Mouse (Mus musculus): ENCODE results near the gene Vat1. TPM values are rescaled to one million over a fixed set of nuclear protein-coding genes. Genes with fewer than 3 reads are reported as not detected.
"Not testable (repeated sequence)": the region's sequence is repeated elsewhere in the genome, so short reads cannot be mapped to it uniquely, and the experiment has no call there.

Vat1 gene
- polyA plus RNA-seq, 1 experiment = 94.2 TPM

GRCm38 (mm10) chr11:101457631-101458030, 8.4 kb downstream of the Vat1 start:
- Histone ChIP-seq H3K4me3 (replicated peaks) (no peak overlapping the region), H3K9me3 (no peaks in the 10 kb centered on the region), H3K4me1 (peaks cover 15% of the 10 kb centered on the region), H3K36me3 (replicated peaks; ENCODE audit: low read length) (peaks cover 84% of the 10 kb centered on the region), H3K27me3 (replicated peaks) (peaks cover 2% of the 10 kb centered on the region)
- TF ChIP-seq FLI1 (IDR thresholded peaks at IDR 0.05; ENCODE audit: low read length) = no peak
- no peak for TF ChIP-seq GATA1 (IDR thresholded peaks at IDR 0.05; ENCODE audit: borderline replicate concordance, low read length)

- Histone ChIP-seq H3K27me3 (replicated peaks) (no peaks in the 10 kb centered on the region), H3K4me3 (replicated peaks) (no peak overlapping the region), H3K4me1 (peaks cover 24% of the 10 kb centered on the region), H3K9me3 (no peaks in the 10 kb centered on the region), H3K36me3 (replicated peaks; ENCODE audit: low read length) (peaks cover 74% of the 10 kb centered on the region)
- TF ChIP-seq FLI1 (IDR thresholded peaks at IDR 0.05; ENCODE audit: low read length) (no peak), GATA1 (IDR thresholded peaks at IDR 0.05; ENCODE audit: borderline replicate concordance, low read length) (no peak)
Observed at GRCm38 (mm10) chr11:101455627-101456026, 10.4 kb downstream of the Vat1 start.

- H3K27me3 ChIP-seq (replicated peaks) = no peaks in the 10 kb centered on the region
- H3K4me1 ChIP-seq = peaks cover 31% of the 10 kb centered on the region
- peaks cover 64% of the 10 kb centered on the region for H3K36me3 ChIP-seq (replicated peaks; ENCODE audit: low read length)
- no peaks in the 10 kb centered on the region for H3K9me3 ChIP-seq
- no peak for TF ChIP-seq FLI1 (IDR thresholded peaks at IDR 0.05; ENCODE audit: low read length)
- no peak for TF ChIP-seq GATA1 (IDR thresholded peaks at IDR 0.05; ENCODE audit: borderline replicate concordance, low read length)
- H3K4me3 ChIP-seq (replicated peaks) = no peak overlapping the region
Observed at GRCm38 (mm10) chr11:101454702-101455101, 11.3 kb downstream of the Vat1 start.

- peaks cover 45% of the 10 kb centered on the region for H3K4me1 ChIP-seq
- no peaks in the 10 kb centered on the region for H3K27me3 ChIP-seq (replicated peaks)
- H3K36me3 ChIP-seq (replicated peaks; ENCODE audit: low read length) = peaks cover 40% of the 10 kb centered on the region
- H3K4me3 ChIP-seq (replicated peaks) = no peak overlapping the region
- H3K9me3 ChIP-seq = no peaks in the 10 kb centered on the region
- no peak for TF ChIP-seq FLI1 (IDR thresholded peaks at IDR 0.05; ENCODE audit: low read length)
- TF ChIP-seq GATA1 (IDR thresholded peaks at IDR 0.05; ENCODE audit: borderline replicate concordance, low read length) = no peak
Observed at GRCm38 (mm10) chr11:101452093-101452774, 13.8 kb downstream of the Vat1 start.

DNA sequence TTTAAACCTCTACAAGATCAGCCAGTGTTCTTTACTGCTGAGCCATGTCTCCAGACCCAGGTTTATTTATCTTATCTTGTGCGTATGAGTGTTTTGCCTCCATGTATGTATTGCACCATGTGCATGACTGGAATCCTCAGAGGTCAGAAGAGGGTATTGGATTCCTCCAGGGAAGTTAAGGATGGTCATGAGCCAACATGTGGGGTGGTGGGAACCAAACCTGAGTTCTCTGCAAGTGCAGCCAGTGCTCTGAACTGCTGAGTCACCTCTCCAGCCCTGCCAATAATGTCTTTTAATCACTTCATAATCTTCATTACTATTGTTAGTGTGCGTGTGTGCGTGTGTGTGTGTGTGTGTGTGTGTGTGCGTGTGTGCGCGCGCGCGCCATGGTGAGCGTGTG, 14.5 kb downstream of the Vat1 start:
- Histone ChIP-seq H3K4me3 (replicated peaks) (no peak overlapping the region), H3K36me3 (replicated peaks; ENCODE audit: low read length) (peaks cover 33% of the 10 kb centered on the region), H3K27me3 (replicated peaks) (no peaks in the 10 kb centered on the region), H3K4me1 (peaks cover 45% of the 10 kb centered on the region), H3K9me3 (no peaks in the 10 kb centered on the region)
- TF ChIP-seq FLI1 (IDR thresholded peaks at IDR 0.05; ENCODE audit: low read length) = no peak
- no peak for TF ChIP-seq GATA1 (IDR thresholded peaks at IDR 0.05; ENCODE audit: borderline replicate concordance, low read length)

- Histone ChIP-seq H3K9me3 (no peaks in the 10 kb centered on the region), H3K4me1 (peaks cover 49% of the 10 kb centered on the region)
Observed at GRCm38 (mm10) chr11:101450394-101450793, 15.6 kb downstream of the Vat1 start.

DNA sequence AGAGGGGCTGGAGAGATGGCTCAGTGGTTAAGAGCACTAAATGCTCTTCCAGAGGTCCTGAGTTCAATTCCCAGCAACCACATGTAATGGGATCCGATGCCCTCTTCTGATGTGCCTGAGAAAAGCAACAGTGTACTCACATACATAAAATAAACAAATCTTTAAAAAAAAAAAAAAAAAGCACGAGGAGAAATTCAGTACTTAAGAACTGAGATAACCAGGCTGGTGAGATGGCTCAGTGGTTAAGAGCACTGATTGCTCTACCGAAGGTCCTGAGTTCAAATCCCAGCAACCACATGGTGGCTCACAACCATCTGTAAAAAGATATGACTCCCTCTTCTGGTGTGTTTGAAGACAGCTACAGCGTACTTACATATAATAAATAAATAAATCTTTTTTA, 16.4 kb downstream of the Vat1 start:
- H3K9me3 ChIP-seq; H3K27me3 ChIP-seq (replicated peaks): not testable (repeated sequence)
- H3K36me3 ChIP-seq (replicated peaks; ENCODE audit: low read length) = peaks cover 33% of the 10 kb centered on the region
- peaks cover 55% of the 10 kb centered on the region for H3K4me1 ChIP-seq
- peak overlapping the region; percentile 97 for H3K4me3 ChIP-seq (replicated peaks)

More at GRCm38 (mm10) chr11:101450394-101450793, 15.6 kb downstream of the Vat1 start:
- H3K36me3 ChIP-seq (replicated peaks; ENCODE audit: low read length) = peaks cover 32% of the 10 kb centered on the region
- H3K4me3 ChIP-seq (replicated peaks) = no peak overlapping the region
- H3K27me3 ChIP-seq (replicated peaks) = no peaks in the 10 kb centered on the region
- TF ChIP-seq GATA1 (IDR thresholded peaks at IDR 0.05; ENCODE audit: borderline replicate concordance, low read length) (no peak), FLI1 (IDR thresholded peaks at IDR 0.05; ENCODE audit: low read length) (no peak)

- Histone ChIP-seq H3K4me3 (replicated peaks) (peak overlapping the region; percentile 97), H3K4me1 (peaks cover 61% of the 10 kb centered on the region)
- TF ChIP-seq GATA1 (IDR thresholded peaks at IDR 0.05; ENCODE audit: borderline replicate concordance, low read length) (no peak), FLI1 (IDR thresholded peaks at IDR 0.05; ENCODE audit: low read length) (no peak)
Observed at GRCm38 (mm10) chr11:101448899-101449298, 17.1 kb downstream of the Vat1 start.

DNA sequence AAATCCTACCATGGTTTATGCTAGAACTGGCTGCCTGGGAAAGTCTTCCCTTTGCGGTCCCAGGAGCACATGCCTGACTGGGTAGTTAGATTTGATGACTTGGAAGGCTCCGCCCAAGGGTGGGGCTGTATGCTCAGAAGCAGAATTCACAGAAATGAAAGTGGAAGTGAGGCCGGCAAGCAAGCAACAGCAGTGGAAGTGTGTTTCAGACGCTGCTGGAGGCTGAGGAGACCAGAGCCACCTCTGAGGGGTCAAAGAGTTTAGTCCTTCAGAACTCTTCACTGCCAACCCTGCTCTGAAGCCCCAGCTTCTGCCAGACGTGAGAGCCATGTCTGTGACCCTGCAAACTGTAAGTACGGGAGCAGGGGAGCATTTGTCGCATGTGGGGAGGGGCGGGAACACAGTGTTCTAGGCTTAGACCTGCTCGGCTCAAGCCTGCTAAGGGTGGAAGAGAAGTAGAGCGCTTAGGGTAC, 17.7 kb downstream of the Vat1 start, which contains the start of gene Ifi35:
Ifi35 (plus strand) TSS at position 134 of the 473 bp plus-strand sequence.
- no peaks in the 10 kb centered on the region for H3K27me3 ChIP-seq (replicated peaks)
- H3K4me1 ChIP-seq = peaks cover 65% of the 10 kb centered on the region
- H3K36me3 ChIP-seq (replicated peaks; ENCODE audit: low read length) = peaks cover 40% of the 10 kb centered on the region
- TF ChIP-seq GATA1 (IDR thresholded peaks at IDR 0.05; ENCODE audit: borderline replicate concordance, low read length) = no peak
- TF ChIP-seq FLI1 (IDR thresholded peaks at IDR 0.05; ENCODE audit: low read length) = no peak
- H3K9me3 ChIP-seq = no peaks in the 10 kb centered on the region
- peak within 1 kb of the TSS; percentile 97 for H3K4me3 ChIP-seq (replicated peaks)

More at GRCm38 (mm10) chr11:101448899-101449298, 17.1 kb downstream of the Vat1 start:
- Histone ChIP-seq H3K27me3 (replicated peaks) (no peaks in the 10 kb centered on the region), H3K36me3 (replicated peaks; ENCODE audit: low read length) (peaks cover 39% of the 10 kb centered on the region), H3K9me3 (no peaks in the 10 kb centered on the region)

- H3K4me1 ChIP-seq = peaks cover 70% of the 10 kb centered on the region
- TF ChIP-seq GATA1 (IDR thresholded peaks at IDR 0.05; ENCODE audit: borderline replicate concordance, low read length) (no peak), FLI1 (IDR thresholded peaks at IDR 0.05; ENCODE audit: low read length) (no peak)
- H3K27me3 ChIP-seq (replicated peaks) = no peaks in the 10 kb centered on the region
- H3K9me3 ChIP-seq = no peaks in the 10 kb centered on the region
- peak overlapping the region; percentile 97 for H3K4me3 ChIP-seq (replicated peaks)
- peaks cover 41% of the 10 kb centered on the region for H3K36me3 ChIP-seq (replicated peaks; ENCODE audit: low read length)
Observed at GRCm38 (mm10) chr11:101447786-101448185, 18.2 kb downstream of the Vat1 start.

DNA sequence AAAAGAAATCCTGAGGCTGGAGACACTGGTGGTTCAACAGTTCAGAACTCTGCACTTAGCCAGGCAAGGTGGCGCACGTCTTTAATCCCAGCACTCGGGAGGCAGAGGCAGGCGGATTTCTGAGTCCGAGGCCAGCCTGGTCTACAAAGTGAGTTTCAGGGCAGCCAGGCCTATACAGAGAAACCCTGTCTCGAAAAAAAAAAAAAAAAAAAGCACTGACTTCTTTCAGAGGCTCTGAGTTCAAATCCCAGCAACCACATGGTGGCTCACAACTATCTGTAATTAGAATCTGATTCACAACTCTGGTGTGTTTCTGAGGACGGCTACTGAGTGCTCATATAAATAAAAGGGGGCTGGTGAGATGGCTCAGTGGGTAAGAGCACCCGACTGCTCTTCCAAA, 19.2 kb downstream of the Vat1 start:
- H3K27me3 ChIP-seq (replicated peaks); H3K4me3 ChIP-seq (replicated peaks); H3K9me3 ChIP-seq: not testable (repeated sequence)
- Histone ChIP-seq H3K4me1 (peaks cover 64% of the 10 kb centered on the region), H3K36me3 (replicated peaks; ENCODE audit: low read length) (peaks cover 34% of the 10 kb centered on the region)
